Mouse (Mus musculus) megakaryocyte, embryonic 14.5 days (primary cell): ENCODE results near the gene Spink4. TPM values are rescaled to one million over a fixed set of nuclear protein-coding genes. Genes with fewer than 3 reads are reported as not detected.
A peak's percentile ranks its signal among the peaks of the same experiment; 100 is the strongest.
"Not testable (repeated sequence)": the region's sequence is repeated elsewhere in the genome, so short reads cannot be mapped to it uniquely, and the experiment has no call there.

Experiments used
- H3K27me3 ChIP-seq: replicated peaks from 2 replicates; pipeline ENCODE3; 2012; ENCODE audit warnings: inconsistent platforms
- H3K36me3 ChIP-seq: replicated peaks from 2 replicates; pipeline ENCODE3; 2012; ENCODE audit warnings: low read length, inconsistent platforms, mixed read lengths
- H3K4me1 ChIP-seq: 2 replicates; pipeline ENCODE4 v1.6.1; 2012; ENCODE audit warnings: inconsistent platforms
- H3K4me3 ChIP-seq: replicated peaks from 2 replicates; pipeline ENCODE3; 2012; ENCODE audit warnings: moderate library complexity, mild to moderate bottlenecking, inconsistent platforms
- H3K9me3 ChIP-seq: 2 replicates; pipeline ENCODE4 v1.6.1; 2012; ENCODE audit warnings: inconsistent platforms
- FLI1 ChIP-seq: IDR thresholded peaks from 2 replicates; pipeline ENCODE4 v1.6.1; 2012; ENCODE audit warnings: low read length, inconsistent platforms, mixed read lengths
- GATA1 ChIP-seq: IDR thresholded peaks from 3 replicates; pipeline ENCODE4 v1.6.1; 2012; ENCODE audit warnings: mixed read lengths, low read length, inconsistent platforms, borderline replicate concordance
- polyA plus RNA-seq: library from polyadenylated mRNA; stranded (reverse); fragments of >175 nt; gene quantifications from 2 replicates; pipeline ENCODE4 v1.2.3, GENCODE M21; 2012; ENCODE audit warnings: low replicate concordance; ENCODE audit not compliant: insufficient read depth

Gene Spink4
- polyA plus RNA-seq, 1 experiment: not detected

DNA sequence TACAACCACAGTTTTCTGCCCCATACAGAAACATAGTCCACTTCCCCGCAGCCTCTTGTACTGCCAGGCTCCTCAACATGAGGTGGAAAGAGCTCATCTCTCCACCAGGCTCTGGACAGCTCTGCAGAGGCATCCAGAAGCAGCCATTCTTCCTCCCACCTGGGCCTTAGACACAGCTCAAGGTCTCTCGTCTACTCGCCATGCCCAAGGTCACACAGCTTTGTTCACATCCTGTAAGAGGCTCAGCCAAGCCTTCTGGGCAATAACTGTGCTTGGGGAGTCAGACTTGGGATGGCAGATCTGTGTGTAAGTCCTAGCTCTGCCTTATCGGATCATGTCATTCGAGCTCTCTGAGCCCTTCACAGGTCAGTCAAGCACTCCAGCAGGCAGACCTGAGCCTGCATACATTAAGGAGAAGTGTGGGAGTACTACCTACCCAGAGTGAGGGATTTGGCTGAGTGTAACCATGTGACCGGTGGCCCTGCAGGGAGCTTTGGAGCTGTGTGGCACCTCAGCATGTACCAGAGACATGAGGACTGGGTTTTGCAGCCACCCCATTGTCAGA, 3.3 kb downstream of the Spink4 start:
- peaks cover 28% of the 10 kb centered on the region for H3K27me3 ChIP-seq
- H3K9me3 ChIP-seq: peaks cover 12% of the 10 kb centered on the region
- no peak overlapping the region for H3K4me3 ChIP-seq
- no peaks in the 10 kb centered on the region for H3K36me3 ChIP-seq
- TF ChIP-seq FLI1 (no peak), GATA1 (no peak)
- peaks cover 13% of the 10 kb centered on the region for H3K4me1 ChIP-seq

DNA sequence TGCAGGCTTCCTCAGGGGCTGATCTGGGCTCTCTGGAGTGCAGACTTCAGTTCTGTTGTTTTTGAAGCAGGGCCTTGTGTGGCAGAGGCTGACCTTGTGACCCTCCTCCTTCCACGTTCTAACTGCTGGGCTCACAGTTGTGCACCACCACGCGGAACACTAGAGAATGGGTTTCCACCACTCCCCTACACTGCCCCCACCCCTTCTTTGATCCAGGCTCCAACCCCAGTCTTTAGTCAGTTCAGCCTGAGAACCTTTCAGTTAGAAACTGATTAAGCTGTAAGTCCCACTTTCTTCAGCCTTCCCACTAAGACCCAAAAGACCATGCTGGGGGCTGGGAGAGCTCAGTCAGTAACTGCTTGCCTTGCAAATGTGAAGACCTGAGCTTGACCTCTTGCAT, 5.7 kb downstream of the Spink4 start:
- Histone ChIP-seq H3K9me3 (peaks cover 12% of the 10 kb centered on the region), H3K27me3 (peaks cover 22% of the 10 kb centered on the region), H3K4me3 (no peak overlapping the region), H3K4me1 (peaks cover 11% of the 10 kb centered on the region), H3K36me3 (no peaks in the 10 kb centered on the region)
- TF ChIP-seq FLI1 (no peak), GATA1 (no peak)

DNA sequence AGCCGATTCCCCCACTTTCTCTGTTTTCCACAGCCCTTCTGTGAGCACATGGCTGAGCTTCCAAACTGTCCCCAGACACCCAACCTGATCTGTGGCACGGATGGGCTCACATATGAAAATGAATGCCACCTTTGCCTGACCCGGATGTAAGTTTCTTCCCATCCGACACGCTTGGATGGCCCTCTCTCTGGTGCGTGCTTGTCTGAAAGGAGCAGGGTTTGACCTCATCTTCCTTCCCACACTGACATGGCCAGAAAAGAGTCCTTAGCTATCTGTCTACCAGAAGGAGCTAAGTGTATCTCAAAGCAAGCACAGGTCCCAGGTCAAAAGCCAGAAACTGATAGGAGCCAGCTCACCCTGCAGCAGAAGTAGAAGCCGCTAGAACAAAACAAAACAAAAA, 9.2 kb downstream of the Spink4 start:
- Histone ChIP-seq H3K36me3 (peaks cover 29% of the 10 kb centered on the region), H3K4me3 (no peak overlapping the region), H3K27me3 (peaks cover 6% of the 10 kb centered on the region), H3K4me1 (peaks cover 9% of the 10 kb centered on the region; the same call in 1 of the 2 replicates), H3K9me3 (peaks cover 12% of the 10 kb centered on the region)
- TF ChIP-seq GATA1: no peak

DNA sequence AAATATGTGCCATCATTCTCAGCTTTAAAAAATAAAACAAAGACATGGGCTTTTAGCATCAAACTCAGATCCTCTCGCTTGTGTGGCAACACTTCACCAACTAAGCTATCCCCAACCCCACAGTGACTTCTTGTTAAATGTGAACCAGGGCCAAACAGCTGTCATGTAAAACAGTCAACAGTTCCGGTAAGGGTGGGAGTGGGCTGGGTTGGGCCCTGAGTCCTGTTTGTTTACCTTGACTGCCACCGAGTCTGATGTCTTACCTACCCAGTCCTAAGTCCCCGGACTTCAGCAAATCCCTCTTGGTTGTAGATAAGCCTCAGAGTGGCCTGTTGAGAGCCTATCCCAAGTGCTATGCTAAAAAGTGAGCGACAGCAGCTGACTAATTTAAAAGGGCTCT, 13.8 kb downstream of the Spink4 start:
- H3K4me1 ChIP-seq: peaks cover 18% of the 10 kb centered on the region
- no peak for TF ChIP-seq GATA1
- TF ChIP-seq FLI1: no peak
- H3K36me3 ChIP-seq: peaks cover 71% of the 10 kb centered on the region

DNA sequence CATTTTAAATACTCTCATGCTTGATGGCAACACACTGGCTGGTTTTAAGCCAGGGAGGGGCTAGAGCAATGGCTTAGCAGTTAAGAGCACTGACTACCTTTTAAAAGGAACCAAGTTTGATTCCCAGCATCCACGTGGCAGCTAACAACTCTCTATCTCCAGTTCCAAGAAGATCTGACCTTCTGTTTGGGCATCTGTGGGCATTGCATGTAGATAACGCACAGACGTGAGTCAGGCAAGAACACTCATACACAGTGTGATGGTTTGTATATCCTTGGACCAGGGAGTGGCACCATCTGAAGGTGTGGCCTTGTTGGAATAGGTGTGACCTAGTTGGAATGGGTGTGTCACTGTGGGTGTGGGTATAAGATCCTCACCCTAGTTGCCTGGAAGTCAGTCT, 14.5 kb downstream of the Spink4 start:
- not testable (repeated sequence) for H3K27me3 ChIP-seq, H3K9me3 ChIP-seq, H3K4me3 ChIP-seq
- Histone ChIP-seq H3K36me3 (peaks cover 77% of the 10 kb centered on the region), H3K4me1 (peaks cover 14% of the 10 kb centered on the region)

More for the DNA sequence above, 13.8 kb downstream of the Spink4 start:
- H3K9me3 ChIP-seq: no peaks in the 10 kb centered on the region
- H3K27me3 ChIP-seq: no peaks in the 10 kb centered on the region
- no peak overlapping the region for H3K4me3 ChIP-seq

DNA sequence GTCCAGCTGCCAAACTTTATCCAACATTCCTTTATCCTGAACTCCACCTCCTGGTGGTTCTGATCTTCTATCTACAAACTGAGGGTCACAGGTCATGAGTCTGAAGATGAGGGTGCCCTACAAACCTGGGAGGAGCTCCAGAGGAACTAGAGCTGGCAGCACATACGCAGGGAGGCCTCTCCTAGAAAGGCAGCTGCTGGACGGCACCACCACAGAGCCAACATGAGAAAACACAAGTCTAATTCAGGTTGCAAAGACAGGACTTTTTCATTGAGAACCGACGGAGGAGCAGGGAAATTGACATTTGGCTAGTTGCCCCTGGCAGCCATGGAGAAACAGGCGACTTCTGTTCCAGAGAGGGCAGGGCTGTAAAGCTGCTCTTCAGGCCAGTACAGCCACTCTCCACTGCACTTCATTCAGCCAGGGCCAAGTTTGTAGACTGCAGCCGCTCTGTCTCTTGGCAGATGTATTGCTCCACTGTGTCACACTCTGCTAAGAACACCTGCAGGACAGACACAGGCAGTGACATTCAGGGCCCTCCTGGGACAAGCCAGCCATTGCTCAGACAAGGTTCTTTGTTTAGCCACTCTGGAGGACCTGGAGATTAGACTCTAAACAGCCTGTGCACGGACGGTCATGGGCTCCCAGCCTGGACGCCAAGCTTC, 16.5 kb downstream of the Spink4 start:
- TF ChIP-seq FLI1 (no peak), GATA1 (no peak)
- H3K4me3 ChIP-seq: no peak overlapping the region
- H3K36me3 ChIP-seq: peaks cover 94% of the 10 kb centered on the region
- H3K4me1 ChIP-seq: peaks cover 14% of the 10 kb centered on the region
- peaks cover 16% of the 10 kb centered on the region for H3K9me3 ChIP-seq
- H3K27me3 ChIP-seq: no peaks in the 10 kb centered on the region

DNA sequence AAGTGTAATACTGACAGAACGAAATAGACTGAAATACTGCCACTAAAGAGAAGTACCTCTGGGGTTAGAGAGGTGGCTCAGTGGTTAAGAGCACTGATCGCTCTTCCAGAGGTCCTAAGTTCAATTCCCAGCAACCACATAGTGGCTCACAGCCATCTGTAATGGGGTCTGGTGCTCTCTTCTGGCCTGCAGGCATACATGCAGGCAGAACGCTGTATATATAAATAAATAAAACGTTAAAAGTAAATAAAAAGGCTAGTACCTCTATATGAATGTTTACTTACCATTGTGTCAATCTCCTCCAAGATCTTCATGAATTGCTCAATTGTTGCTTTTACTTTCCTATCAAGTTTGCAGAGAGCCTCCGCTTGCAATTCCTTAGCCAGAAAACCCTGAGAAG, 18.9 kb downstream of the Spink4 start:
- H3K36me3 ChIP-seq: peaks cover 96% of the 10 kb centered on the region
- no peaks in the 10 kb centered on the region for H3K27me3 ChIP-seq
- peaks cover 16% of the 10 kb centered on the region for H3K9me3 ChIP-seq
- H3K4me3 ChIP-seq: no peak overlapping the region
- peaks cover 30% of the 10 kb centered on the region for H3K4me1 ChIP-seq
- TF ChIP-seq FLI1: no peak
- no peak for TF ChIP-seq GATA1

DNA sequence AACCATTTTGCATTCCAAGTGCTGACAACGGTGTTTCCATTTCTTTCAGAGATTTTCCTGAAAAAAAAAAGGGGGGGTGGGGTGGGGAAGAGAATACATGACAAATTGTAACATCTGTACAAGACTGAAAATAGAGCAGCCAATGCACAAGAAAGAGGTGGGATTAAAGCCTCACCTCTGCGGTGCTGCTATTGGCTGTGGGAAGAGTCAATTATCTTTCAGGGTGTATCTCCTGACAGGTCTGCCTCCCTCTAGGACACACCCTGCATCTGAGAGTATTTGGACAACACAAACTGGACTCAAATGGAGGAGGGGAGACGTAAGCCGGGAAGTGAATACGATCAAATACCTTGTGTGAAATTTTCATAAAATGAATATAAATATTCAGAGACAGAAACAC, 23.8 kb downstream of the Spink4 start:
- Histone ChIP-seq H3K4me3 (no peak overlapping the region), H3K27me3 (no peaks in the 10 kb centered on the region), H3K9me3 (peaks cover 16% of the 10 kb centered on the region), H3K36me3 (peaks cover 77% of the 10 kb centered on the region), H3K4me1 (peaks cover 48% of the 10 kb centered on the region)
- TF ChIP-seq FLI1 (no peak), GATA1 (no peak)

DNA sequence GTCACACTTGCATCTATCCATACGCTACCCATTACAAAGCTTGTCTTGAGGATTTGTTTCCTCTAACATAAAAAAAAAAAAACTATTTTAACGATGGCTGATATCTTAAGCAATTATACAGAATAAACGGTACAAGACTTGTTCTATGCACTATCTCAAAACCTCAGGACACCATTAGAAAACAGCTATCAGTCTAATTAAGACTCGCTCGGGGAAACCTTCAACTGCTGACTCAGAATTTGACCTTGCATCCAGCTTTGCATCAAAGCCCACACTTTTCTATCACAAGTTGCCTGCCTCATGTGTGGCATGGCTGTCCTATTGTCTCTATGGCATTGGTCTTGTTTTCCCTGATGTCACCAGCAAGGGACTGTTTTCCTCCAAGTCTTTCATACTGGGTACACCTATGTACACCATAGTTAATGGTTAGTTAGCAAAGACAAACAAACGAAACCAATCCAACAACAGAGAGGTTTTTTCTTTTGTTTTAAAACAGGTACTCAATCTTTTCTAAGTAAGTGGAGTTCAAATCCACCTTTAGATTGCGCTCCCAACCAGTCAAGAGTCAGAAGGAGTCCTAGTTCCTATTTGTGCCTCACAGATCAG, 26.8 kb downstream of the Spink4 start:
- no peaks in the 10 kb centered on the region for H3K9me3 ChIP-seq
- peak overlapping the region; percentile 93 for H3K4me3 ChIP-seq
- no peaks in the 10 kb centered on the region for H3K27me3 ChIP-seq
- H3K36me3 ChIP-seq: peaks cover 71% of the 10 kb centered on the region
- peaks cover 72% of the 10 kb centered on the region for H3K4me1 ChIP-seq
- TF ChIP-seq GATA1 (no peak), FLI1 (no peak)

DNA sequence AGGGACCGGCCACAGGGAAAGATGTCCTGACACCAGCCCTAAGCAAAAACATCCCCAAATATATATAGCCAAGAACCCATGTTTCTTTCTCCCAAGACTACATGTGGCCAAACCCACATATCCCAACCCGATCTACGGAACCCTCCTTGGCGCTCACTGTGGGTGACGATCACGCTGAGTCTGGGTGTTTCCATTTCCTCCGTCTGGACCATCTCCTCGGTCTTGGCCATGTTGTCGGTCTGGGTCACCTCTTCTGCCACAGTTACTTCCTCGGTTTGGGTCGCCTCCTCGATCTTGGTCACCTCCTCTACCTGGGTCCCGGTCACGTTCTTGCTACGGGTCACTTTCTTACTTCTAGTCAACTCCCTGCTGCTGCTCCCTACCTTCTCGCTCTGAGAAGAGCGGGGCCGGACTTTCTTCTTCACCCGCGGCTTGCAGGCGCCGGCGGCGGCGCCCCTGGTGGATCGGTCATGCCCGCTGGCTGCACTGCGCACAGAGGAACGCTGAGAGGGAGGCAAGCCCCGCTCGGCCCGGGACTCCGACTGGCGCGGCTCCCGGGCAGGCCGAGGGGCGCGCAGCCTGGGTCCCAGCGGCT, 27.8 kb downstream of the Spink4 start:
- Histone ChIP-seq H3K4me3 (peak overlapping the region; percentile 93), H3K9me3 (no peaks in the 10 kb centered on the region), H3K27me3 (no peaks in the 10 kb centered on the region), H3K4me1 (peaks cover 62% of the 10 kb centered on the region), H3K36me3 (peaks cover 71% of the 10 kb centered on the region)
- no peak for TF ChIP-seq FLI1
- TF ChIP-seq GATA1: no peak
